ENCODE assay signal across 20 mouse cellular contexts in the genomic region with DNA sequence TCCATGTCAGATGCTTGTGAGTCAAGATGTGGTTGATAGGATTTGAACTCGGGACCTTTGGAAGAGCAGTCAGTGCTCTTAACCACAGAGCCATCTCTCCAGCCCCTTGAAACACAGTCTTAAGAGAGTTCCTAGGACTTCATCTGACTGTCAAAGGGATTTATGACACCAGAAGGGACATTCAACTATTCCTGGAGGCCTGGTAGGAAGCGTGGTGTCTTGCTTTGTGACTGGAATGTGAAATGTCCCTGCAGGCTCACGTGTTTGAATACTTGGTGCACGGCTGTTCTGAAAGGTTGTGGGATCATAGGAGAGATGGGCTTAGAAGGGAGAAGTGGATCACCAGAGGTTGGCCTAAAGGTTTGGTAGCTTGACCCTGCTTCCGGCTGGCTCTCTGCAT. TPM values are rescaled to one million over a fixed set of nuclear protein-coding genes. Genes with fewer than 3 reads are reported as not detected.
A peak's percentile ranks its signal among the peaks of the same experiment; 100 is the strongest.
DNase-seq lines count a peak whose midpoint lies in the region; ATAC-seq lines count a peak whose summit lies in the region.
"Had no signal": no experiment of that assay in that cellular context is flagged by ENCODE, and none has a peak within 500 bp of the region (broad histone marks: within the 10 kb centered on the region; RNA-seq: fewer than 3 reads in every experiment).

No protein-coding gene starts in this region.

- no peak overlapping the region for H3K4me3 ChIP-seq in kidney, embryonic 14.5 days (ENCODE audit: low read length)
- H3K4me3 ChIP-seq in liver, embryonic 11.5 days (ENCODE audit: low read depth, low read length): no peak overlapping the region
- H3K4me3 ChIP-seq: embryonic facial prominence, embryonic 10.5 days; embryonic facial prominence, embryonic 12.5 days; forebrain, embryonic 13.5 days; forebrain, embryonic 15.5 days had no signal

- no peak overlapping the region for H3K9ac ChIP-seq in kidney, embryonic 14.5 days (ENCODE audit: low read depth, low read length)
- no peak overlapping the region for H3K9ac ChIP-seq in liver, embryonic 11.5 days (ENCODE audit: low read depth, low read length)
- H3K9ac ChIP-seq: embryonic facial prominence, embryonic 12.5 days; forebrain, embryonic 13.5 days; forebrain, embryonic 15.5 days had no signal

- no peaks in the 10 kb centered on the region for H3K27me3 ChIP-seq in kidney, embryonic 14.5 days (ENCODE audit: control insufficient read depth, insufficient read depth, low read length)
- no peaks in the 10 kb centered on the region for H3K27me3 ChIP-seq in liver, embryonic 11.5 days (replicated peaks; ENCODE audit: control insufficient read depth, insufficient read depth, low read length)
- H3K27me3 ChIP-seq: embryonic facial prominence, embryonic 12.5 days; forebrain, embryonic 13.5 days; forebrain, embryonic 15.5 days had no signal

- no peaks in the 10 kb centered on the region for H3K4me1 ChIP-seq in kidney, embryonic 14.5 days (ENCODE audit: control insufficient read depth, insufficient read depth, low read length)
- H3K4me1 ChIP-seq in liver, embryonic 11.5 days (replicated peaks; ENCODE audit: control insufficient read depth, insufficient read depth, low read length): no peaks in the 10 kb centered on the region
- H3K4me1 ChIP-seq: forebrain, embryonic 13.5 days; forebrain, embryonic 15.5 days had no signal

- H3K27ac ChIP-seq in kidney, embryonic 14.5 days (ENCODE audit: low read depth, low read length): no peak overlapping the region
- H3K27ac ChIP-seq in liver, embryonic 11.5 days (ENCODE audit: low read depth, low read length): no peak overlapping the region
- H3K27ac ChIP-seq: embryonic facial prominence, embryonic 10.5 days; embryonic facial prominence, embryonic 12.5 days; forebrain, embryonic 13.5 days; forebrain, embryonic 15.5 days had no signal

- DNase-seq in kidney, adult 18-20 months: peak; percentile 21
- peak; percentile 62 for DNase-seq in kidney, adult 9 months
- DNase-seq in kidney, postnatal 4 days: no peak
- peak; percentile 42 for DNase-seq in kidney, postnatal 10 days
- DNase-seq in kidney, postnatal 25 days: peak; percentile 30 to 53
- DNase-seq in liver, embryonic 11.5 days (ENCODE audit: low spot score): no peak
- no peak for DNase-seq in cerebellum, adult 11 months
- DNase-seq: adrenal gland, adult 2 months; adrenal gland, postnatal 10 days; adrenal gland, postnatal 25 days; cerebellum, adult 11-12 months; cerebellum, adult 2 months; cerebellum, adult 9-10 months; cerebellum, postnatal 10 days; cerebellum, postnatal 25 days had no signal

- 66% methylated on average over 5 of the region's 5 CpGs for WGBS in kidney, embryonic 14.5 days
- 82% methylated on average over 5 of the region's 5 CpGs for WGBS in liver, embryonic 11.5 days

- H3K4me2 ChIP-seq in kidney, embryonic 14.5 days (replicated peaks; ENCODE audit: low read depth, low read length): no peak overlapping the region
- no peak overlapping the region for H3K4me2 ChIP-seq in liver, embryonic 11.5 days
- H3K4me2 ChIP-seq: embryonic facial prominence, embryonic 12.5 days; forebrain, embryonic 13.5 days; forebrain, embryonic 15.5 days had no signal

- no peak for ATAC-seq in kidney, embryonic 14.5 days (ENCODE audit: low FRiP score, low TSS enrichment)
- no peak for ATAC-seq in liver, embryonic 11.5 days (replicated peaks; ENCODE audit: low FRiP score)
- ATAC-seq: forebrain, embryonic 13.5 days; forebrain, embryonic 15.5 days had no signal

- peaks cover 7% of the 10 kb centered on the region; the same call in 1 of the 2 replicates for H3K9me3 ChIP-seq in kidney, embryonic 14.5 days (ENCODE audit: control insufficient read depth, low read length)
- H3K9me3 ChIP-seq in liver, embryonic 11.5 days (ENCODE audit: control insufficient read depth, low read length): peaks cover 8% of the 10 kb centered on the region; the same call in 1 of the 2 replicates

- H3K36me3 ChIP-seq in kidney, embryonic 14.5 days (ENCODE audit: control insufficient read depth, insufficient read depth, low read length): no peaks in the 10 kb centered on the region
- no peaks in the 10 kb centered on the region for H3K36me3 ChIP-seq in liver, embryonic 11.5 days (ENCODE audit: control insufficient read depth, insufficient read depth, low read length)
- H3K36me3 ChIP-seq: embryonic facial prominence, embryonic 10.5 days; embryonic facial prominence, embryonic 12.5 days; forebrain, embryonic 15.5 days had no signal

RNA-seq across cellular contexts. Expression of gene Rflna, which starts 16.4 kb away (rescaled TPM):
- 3.8 and 4.8 TPM in 2 replicates for polyA plus RNA-seq in kidney, embryonic 14.5 days (2014; fragmentation: Nextera tagmentation; extraction: Ambion mirVana)
- 0.66 and 1.0 TPM in 2 replicates for polyA plus RNA-seq in liver, embryonic 11.5 days (2014; fragmentation: Nextera tagmentation; extraction: Ambion mirVana)

Comparison
In these comparisons a context has a peak if more than half of its experiments do, and no peak if none do; other contexts are left out.
1. DNase-seq: peak in kidney, adult 18-20 months (single experiment), kidney, adult 9 months (single experiment), kidney, postnatal 10 days (single experiment) and kidney, postnatal 25 days (2 of 2); none in kidney, postnatal 4 days (0 of 2), liver, embryonic 11.5 days (single experiment) and cerebellum, adult 11 months (single experiment).